In genomic region chr4:41136454-41136805, GRCm38 (mm10) we compare ENCODE assay signal across 8 mouse cellular contexts. TPM values are rescaled to one million over a fixed set of nuclear protein-coding genes. Genes with fewer than 3 reads are reported as not detected.
DNase-seq lines count a peak whose midpoint lies in the region; ATAC-seq and TF ChIP-seq lines count a peak whose summit lies in the region.

No protein-coding gene starts in this region.

- ATAC-seq in embryonic facial prominence, embryonic 12.5 days (ENCODE audit: insufficient number of reproducible peaks, insufficient read depth, low FRiP score, low TSS enrichment), result no peak
- ATAC-seq in heart, embryonic 12.5 days (ENCODE audit: insufficient number of reproducible peaks, low FRiP score), result peak; percentile 37; the same call in 1 of the 2 replicates
- ATAC-seq in midbrain, embryonic 11.5 days (ENCODE audit: low FRiP score), result no peak; the same call in 1 of the 2 replicates
- ATAC-seq in inflammation-experienced regulatory T-cells, adult 6 months, result no peak

- TF ChIP-seq POLR2A in testis, adult 2 months (IDR thresholded peaks at IDR 0.05; ENCODE audit: control insufficient read depth, low read depth, low read length), result 0 out of 2 replicates have a peak, but pooled peaks have one; percentile 27

- H3K36me3 ChIP-seq in testis, adult 2 months (ENCODE audit: control insufficient read depth, insufficient read depth, low read length), result no peaks in the 10 kb centered on the region
- peaks cover 21% of the 10 kb centered on the region; the same call in 1 of the 2 replicates for H3K36me3 ChIP-seq in embryonic facial prominence, embryonic 12.5 days
- H3K36me3 ChIP-seq in heart, embryonic 12.5 days, result peaks cover 18% of the 10 kb centered on the region
- H3K36me3 ChIP-seq in midbrain, embryonic 11.5 days (ENCODE audit: control insufficient read depth, insufficient read depth, low read length), result no peaks in the 10 kb centered on the region; the same call in 1 of the 2 replicates

- peak overlapping the region; percentile 100 for H3K4me3 ChIP-seq in testis, adult 2 months (ENCODE audit: control insufficient read depth, low read depth, low read length)
- peak overlapping the region; percentile 72 for H3K4me3 ChIP-seq in embryonic facial prominence, embryonic 12.5 days
- H3K4me3 ChIP-seq in heart, embryonic 12.5 days, result peak overlapping the region; percentile 93
- H3K4me3 ChIP-seq in midbrain, embryonic 11.5 days (ENCODE audit: low read depth, low read length), result peak overlapping the region; percentile 73

- peak overlapping the region; percentile 99 for H3K9ac ChIP-seq in embryonic facial prominence, embryonic 12.5 days
- peak overlapping the region; percentile 96 for H3K9ac ChIP-seq in heart, embryonic 12.5 days
- H3K9ac ChIP-seq in midbrain, embryonic 11.5 days (ENCODE audit: low read length), result peak overlapping the region; percentile 97

- H3K9me3 ChIP-seq in embryonic facial prominence, embryonic 12.5 days, result no peaks in the 10 kb centered on the region
- H3K9me3 ChIP-seq in heart, embryonic 12.5 days (replicated peaks), result no peaks in the 10 kb centered on the region
- H3K9me3 ChIP-seq in midbrain, embryonic 11.5 days (ENCODE audit: control insufficient read depth, low read length), result no peaks in the 10 kb centered on the region

- TF ChIP-seq CTCF in testis, adult 2 months (IDR thresholded peaks at IDR 0.05; ENCODE audit: control insufficient read depth, insufficient read depth, insufficient replicate concordance, low read depth, low read length), result no peak

- no peak for DNase-seq in testis, postnatal 14 days (ENCODE audit: low spot score)
- DNase-seq in kidney, postnatal 25 days, result peak; percentile 57 to 83
- no peak for DNase-seq in midbrain, embryonic 11.5 days (ENCODE audit: low spot score, missing footprints)
- no peak for DNase-seq in thymus, postnatal 10 days (ENCODE audit: low spot score in 2 of 2)

- 0% methylated on average over 4 of the region's 4 CpGs for WGBS in embryonic facial prominence, embryonic 12.5 days
- WGBS in heart, embryonic 12.5 days, result 0% methylated on average over 4 of the region's 4 CpGs
- WGBS in midbrain, embryonic 11.5 days, result 0% methylated on average over 4 of the region's 4 CpGs

- H3K27ac ChIP-seq in testis, adult 2 months (ENCODE audit: control insufficient read depth, insufficient read depth, low read depth, low read length), result peak overlapping the region; percentile 85
- peak overlapping the region; percentile 98 for H3K27ac ChIP-seq in embryonic facial prominence, embryonic 12.5 days
- H3K27ac ChIP-seq in heart, embryonic 12.5 days (ENCODE audit: poor library complexity, severe bottlenecking), result peak overlapping the region; percentile 99
- peak overlapping the region; percentile 99 for H3K27ac ChIP-seq in midbrain, embryonic 11.5 days (ENCODE audit: low read depth, low read length)

- no peaks in the 10 kb centered on the region for H3K27me3 ChIP-seq in testis, adult 2 months (ENCODE audit: control insufficient read depth, insufficient read depth, low read length)
- H3K27me3 ChIP-seq in embryonic facial prominence, embryonic 12.5 days, result no peaks in the 10 kb centered on the region
- no peaks in the 10 kb centered on the region for H3K27me3 ChIP-seq in heart, embryonic 12.5 days (replicated peaks)
- H3K27me3 ChIP-seq in midbrain, embryonic 11.5 days (ENCODE audit: control insufficient read depth, insufficient read depth, low read length), result no peaks in the 10 kb centered on the region

- peak overlapping the region; percentile 58 for H3K4me2 ChIP-seq in embryonic facial prominence, embryonic 12.5 days (replicated peaks)
- peak overlapping the region; percentile 83 for H3K4me2 ChIP-seq in heart, embryonic 12.5 days
- peak overlapping the region; percentile 74 for H3K4me2 ChIP-seq in midbrain, embryonic 11.5 days

- H3K4me1 ChIP-seq in testis, adult 2 months (ENCODE audit: control insufficient read depth, insufficient read depth, low read length), result peaks cover 8% of the 10 kb centered on the region
- H3K4me1 ChIP-seq in embryonic facial prominence, embryonic 12.5 days, result 0 out of 2 replicates have a peak, but pooled peaks cover 3% of the 10 kb centered on the region
- H3K4me1 ChIP-seq in heart, embryonic 12.5 days (replicated peaks), result peaks cover 6% of the 10 kb centered on the region; the same call in 1 of the 2 replicates
- H3K4me1 ChIP-seq in midbrain, embryonic 11.5 days (ENCODE audit: control insufficient read depth, insufficient read depth, low read length), result 0 out of 2 replicates have a peak, but pooled peaks cover 4% of the 10 kb centered on the region

RNA-seq across cellular contexts. Expression of gene Ube2r2, which starts 0.9 kb away (rescaled TPM):
- 17.7 and 18.8 TPM in 2 replicates for polyA plus RNA-seq in testis, adult 2 months (2012; rRNA removed)
- polyA plus RNA-seq in embryonic facial prominence, embryonic 12.5 days (2016; fragmentation: Nextera tagmentation; extraction: Ambion mirVana), result 104 and 119 TPM in 2 replicates
- 77.4 and 87.7 TPM in 2 replicates for polyA plus RNA-seq in heart, embryonic 12.5 days (2016; fragmentation: Nextera tagmentation; extraction: Ambion mirVana)
- polyA plus RNA-seq in midbrain, embryonic 11.5 days (2014; fragmentation: Nextera tagmentation; extraction: Ambion mirVana), result 95.5 and 99.0 TPM in 2 replicates
- polyA plus RNA-seq in inflammation-experienced regulatory T-cells, adult 6 months (2017; shearing (Covaris generic)), result 10 to 100 TPM; 23.6 to 28.6 (median 25.6) TPM

RNA-seq across cellular contexts. Expression of gene Nol6, which starts 12.2 kb away (rescaled TPM):
- polyA plus RNA-seq in testis, adult 2 months (2012; rRNA removed), result 14.0 and 15.9 TPM in 2 replicates
- 29.6 and 30.2 TPM in 2 replicates for polyA plus RNA-seq in embryonic facial prominence, embryonic 12.5 days (2016; fragmentation: Nextera tagmentation; extraction: Ambion mirVana)
- 21.6 and 22.0 TPM in 2 replicates for polyA plus RNA-seq in heart, embryonic 12.5 days (2016; fragmentation: Nextera tagmentation; extraction: Ambion mirVana)
- polyA plus RNA-seq in midbrain, embryonic 11.5 days (2014; fragmentation: Nextera tagmentation; extraction: Ambion mirVana), result 17.6 and 19.1 TPM in 2 replicates
- polyA plus RNA-seq in inflammation-experienced regulatory T-cells, adult 6 months (2017; shearing (Covaris generic)), result 10 to 100 TPM; 14.5 to 20.3 (median 15.7) TPM

RNA-seq across cellular contexts. Expression of gene Aqp3, which starts 38.4 kb away (rescaled TPM):
- polyA plus RNA-seq in testis, adult 2 months (2012; rRNA removed), result 5.2 and 6.7 TPM in 2 replicates
- polyA plus RNA-seq in embryonic facial prominence, embryonic 12.5 days (2016; fragmentation: Nextera tagmentation; extraction: Ambion mirVana), result 2.1 and 2.7 TPM in 2 replicates
- 2.2 and 2.6 TPM in 2 replicates for polyA plus RNA-seq in heart, embryonic 12.5 days (2016; fragmentation: Nextera tagmentation; extraction: Ambion mirVana)
- 1.3 and 1.6 TPM in 2 replicates for polyA plus RNA-seq in midbrain, embryonic 11.5 days (2014; fragmentation: Nextera tagmentation; extraction: Ambion mirVana)
- 10 to 100 TPM; 15.2 to 21.2 (median 15.4) TPM for polyA plus RNA-seq in inflammation-experienced regulatory T-cells, adult 6 months (2017; shearing (Covaris generic))

Comparison
In these comparisons a context has a peak if more than half of its experiments do, and no peak if none do; other contexts are left out.
1. DNase-seq: peak in kidney, postnatal 25 days (2 of 2); none in testis, postnatal 14 days (single experiment), midbrain, embryonic 11.5 days (single experiment) and thymus, postnatal 10 days (0 of 2).
2. Peak in every context shown above with its lines, with median percentiles within 50 percentile points of each other: H3K27ac ChIP-seq, H3K4me3 ChIP-seq, H3K4me2 ChIP-seq and H3K9ac ChIP-seq.